Mouse (Mus musculus) CD4-positive, CD25-positive, alpha-beta regulatory T cell, adult 9 weeks (primary cell): ENCODE data around the gene Krtap16-1. TPM values are rescaled to one million over a fixed set of nuclear protein-coding genes. Genes with fewer than 3 reads are reported as not detected.

Experiments used
- polyA plus RNA-seq: library from polyadenylated mRNA; unstranded; fragments of 100-300 nt; shearing (Covaris generic); gene quantifications from one replicate; pipeline ENCODE4 v1.2.1, GENCODE M21; 2017

The Krtap16-1 gene
- not detected for polyA plus RNA-seq

GRCm38 (mm10) chr11:99986180-99986647 lies at the start of gene Krtap16-1:
Krtap16-1 (minus strand) TSS chr11:99986597.

GRCm38 (mm10) chr11:100029768-100030167 lies 43.4 kb upstream of the Krtap16-1 start, which contains the start of gene Krt33b:
Krt33b (minus strand) TSS chr11:100029868.

GRCm38 (mm10) chr11:100016112-100016511 lies 29.7 kb upstream of the Krtap16-1 start, which contains the start of gene Krt33a:
Krt33a (minus strand) TSS chr11:100016212.

GRCm38 (mm10) chr11:99993620-99994383 lies 7.4 kb upstream of the Krtap16-1 start, which contains the start of gene Krtap17-1:
Krtap17-1 (minus strand) TSS chr11:99993994.

GRCm38 (mm10) chr11:99978953-99979352 lies 7.4 kb downstream of the Krtap16-1 start, which contains the start of gene Krtap29-1:
Krtap29-1 (minus strand) TSS chr11:99979053.

GRCm38 (mm10) chr11:99948175-99948574 lies 38.2 kb downstream of the Krtap16-1 start, which contains the start of gene Krtap9-5:
Krtap9-5 (plus strand) TSS chr11:99948475.

GRCm38 (mm10) chr11:99935991-99936390 lies 50.4 kb downstream of the Krtap16-1 start, which contains the start of gene Krtap31-2:
Krtap31-2 (plus strand) TSS chr11:99936291.

Other genes starting within 250 kb of the Krtap16-1 start
- not detected for gene Gm11595, start 213.7 kb downstream of the Krtap16-1 start, polyA plus RNA-seq
- not detected for gene Krtap4-8, start 205.9 kb downstream of the Krtap16-1 start, polyA plus RNA-seq
- gene Krtap4-9, start 201.4 kb downstream of the Krtap16-1 start, polyA plus RNA-seq, result not detected
- gene Gm11596, start 193.1 kb downstream of the Krtap16-1 start, polyA plus RNA-seq, result not detected
- gene Gm11569, start 187.7 kb downstream of the Krtap16-1 start, polyA plus RNA-seq, result not detected
- gene Gm11554, start 182.2 kb downstream of the Krtap16-1 start, polyA plus RNA-seq, result not detected
- gene Krtap4-13, start 176.7 kb downstream of the Krtap16-1 start, polyA plus RNA-seq, result not detected
- gene Gm11564, start 170.9 kb downstream of the Krtap16-1 start, polyA plus RNA-seq, result not detected
- gene 2300003K06Rik, start 148.5 kb downstream of the Krtap16-1 start, polyA plus RNA-seq, result not detected
- not detected for gene Krtap4-16, start 135.0 kb downstream of the Krtap16-1 start, polyA plus RNA-seq
- gene Gm11568, start 128.7 kb downstream of the Krtap16-1 start, polyA plus RNA-seq, result not detected
- gene Gm11559, start 122.1 kb downstream of the Krtap16-1 start, polyA plus RNA-seq, result not detected
- gene Krtap9-1, start 113.2 kb downstream of the Krtap16-1 start, polyA plus RNA-seq, result not detected
- gene Gm11567, start 107.4 kb downstream of the Krtap16-1 start, polyA plus RNA-seq, result not detected
- not detected for gene Krtap31-1, start 78.7 kb downstream of the Krtap16-1 start, polyA plus RNA-seq
- gene Gm11565, start 71.8 kb downstream of the Krtap16-1 start, polyA plus RNA-seq, result not detected
- not detected for gene Krtap31-2, start 50.3 kb downstream of the Krtap16-1 start, polyA plus RNA-seq
- gene Krtap9-5, start 38.1 kb downstream of the Krtap16-1 start, polyA plus RNA-seq, result not detected
- not detected for gene Krtap29-1, start 7.5 kb downstream of the Krtap16-1 start, polyA plus RNA-seq
- gene Krtap17-1, start 7.4 kb upstream of the Krtap16-1 start, polyA plus RNA-seq, result not detected
- not detected for gene Krt33a, start 29.6 kb upstream of the Krtap16-1 start, polyA plus RNA-seq
- not detected for gene Krt33b, start 43.3 kb upstream of the Krtap16-1 start, polyA plus RNA-seq
- gene Krt34, start 55.0 kb upstream of the Krtap16-1 start, polyA plus RNA-seq, result not detected
- not detected for gene Krt31, start 64.0 kb upstream of the Krtap16-1 start, polyA plus RNA-seq
- gene Krt32, start 101.6 kb upstream of the Krtap16-1 start, polyA plus RNA-seq, result not detected
- gene Krt35, start 109.6 kb upstream of the Krtap16-1 start, polyA plus RNA-seq, result not detected
- not detected for gene Krt36, start 119.0 kb upstream of the Krtap16-1 start, polyA plus RNA-seq
- gene Krt13, start 135.0 kb upstream of the Krtap16-1 start, polyA plus RNA-seq, result not detected
- not detected for gene Krt15, start 149.3 kb upstream of the Krtap16-1 start, polyA plus RNA-seq
- not detected for gene Krt19, start 162.1 kb upstream of the Krtap16-1 start, polyA plus RNA-seq
- gene Krt9, start 206.6 kb upstream of the Krtap16-1 start, polyA plus RNA-seq, result not detected
- not detected for gene Krt14, start 221.0 kb upstream of the Krtap16-1 start, polyA plus RNA-seq